Mouse (Mus musculus) heart, adult 2 months (tissue): Measurements from ENCODE around the gene Khdc1a.

Experiments
- CTCF ChIP-seq: fragments of 200-600 bp; IDR thresholded peaks from 2 replicates; pipeline ENCODE4 v1.8.1; 2022; ENCODE audit warnings: antibody characterized with exemption, mild to moderate bottlenecking, moderate library complexity
- EP300 ChIP-seq: fragments of 200-500 bp; IDR thresholded peaks from 2 replicates; pipeline ENCODE4 v1.6.1; 2011; ENCODE audit warnings: low read depth, low read length, control low read depth; ENCODE audit not compliant: insufficient read depth
- POLR2A ChIP-seq: fragments of 200-500 bp; IDR thresholded peaks from 2 replicates; pipeline ENCODE4 v1.6.1; 2011; ENCODE audit warnings: mild to moderate bottlenecking, low read depth, low read length, control low read depth; ENCODE audit not compliant: insufficient read depth

- no peak for TF ChIP-seq POLR2A
- no peak for TF ChIP-seq CTCF
- no peak for TF ChIP-seq EP300
Observed at GRCm38 (mm10) chr1:21305443-21305842, 44.0 kb upstream of the Khdc1a start.
